Mouse (Mus musculus): ENCODE results near the gene Stx8. TPM values are rescaled to one million over a fixed set of nuclear protein-coding genes. Genes with fewer than 3 reads are reported as not detected.

Stx8 gene
- polyA plus RNA-seq, 1 experiment: 13.0 TPM

- no peak overlapping the region for H3K4me3 ChIP-seq (replicated peaks; ENCODE audit: control insufficient read depth, low read depth, low read length)
- H3K4me1 ChIP-seq (ENCODE audit: control insufficient read depth, insufficient read depth, low read length): no peaks in the 10 kb centered on the region
- WGBS: 84% methylated on average over 12 of the region's 12 CpGs
- no peak overlapping the region for H3K27ac ChIP-seq (ENCODE audit: control insufficient read depth, insufficient read depth, low read depth, low read length, poor library complexity)
- TF ChIP-seq POLR2A (IDR thresholded peaks at IDR 0.05; ENCODE audit: borderline replicate concordance, control insufficient read depth, low read depth, low read length) (no peak), CTCF (IDR thresholded peaks at IDR 0.05; ENCODE audit: control insufficient read depth, insufficient read depth, low read length) (no peak)
These were observed 84.7 kb downstream of the Stx8 start for GRCm38 (mm10) chr11:68050725-68051124.

GRCm38 (mm10) chr11:68051305-68051704 is 85.3 kb downstream of the Stx8 start:
- Histone ChIP-seq H3K27ac (ENCODE audit: control insufficient read depth, insufficient read depth, low read depth, low read length, poor library complexity) (no peak overlapping the region), H3K4me3 (replicated peaks; ENCODE audit: control insufficient read depth, low read depth, low read length) (no peak overlapping the region), H3K4me1 (ENCODE audit: control insufficient read depth, insufficient read depth, low read length) (no peaks in the 10 kb centered on the region)
- TF ChIP-seq POLR2A (IDR thresholded peaks at IDR 0.05; ENCODE audit: borderline replicate concordance, control insufficient read depth, low read depth, low read length): no peak
- TF ChIP-seq CTCF (IDR thresholded peaks at IDR 0.05; ENCODE audit: control insufficient read depth, insufficient read depth, low read length): no peak
- WGBS: 81% methylated on average over 4 of the region's 4 CpGs

GRCm38 (mm10) chr11:68058466-68059201 is 92.6 kb downstream of the Stx8 start:
- TF ChIP-seq CTCF (IDR thresholded peaks at IDR 0.05; ENCODE audit: control insufficient read depth, insufficient read depth, low read length) (no peak), POLR2A (IDR thresholded peaks at IDR 0.05; ENCODE audit: borderline replicate concordance, control insufficient read depth, low read depth, low read length) (no peak)
- Histone ChIP-seq H3K27ac (ENCODE audit: control insufficient read depth, insufficient read depth, low read depth, low read length, poor library complexity) (no peak overlapping the region), H3K4me3 (replicated peaks; ENCODE audit: control insufficient read depth, low read depth, low read length) (no peak overlapping the region), H3K4me1 (ENCODE audit: control insufficient read depth, insufficient read depth, low read length) (no peaks in the 10 kb centered on the region)
- 73% methylated on average over 5 of the region's 5 CpGs for WGBS

- Histone ChIP-seq H3K4me1 (ENCODE audit: control insufficient read depth, insufficient read depth, low read length) (no peaks in the 10 kb centered on the region), H3K4me3 (replicated peaks; ENCODE audit: control insufficient read depth, low read depth, low read length) (no peak overlapping the region), H3K27ac (ENCODE audit: control insufficient read depth, insufficient read depth, low read depth, low read length, poor library complexity) (no peak overlapping the region)
- no peak for TF ChIP-seq CTCF (IDR thresholded peaks at IDR 0.05; ENCODE audit: control insufficient read depth, insufficient read depth, low read length)
- no peak for TF ChIP-seq POLR2A (IDR thresholded peaks at IDR 0.05; ENCODE audit: borderline replicate concordance, control insufficient read depth, low read depth, low read length)
- 67% methylated on average over 4 of the region's 4 CpGs for WGBS
These were observed 94.7 kb downstream of the Stx8 start for GRCm38 (mm10) chr11:68060651-68061050.

GRCm38 (mm10) chr11:68062116-68062515 is 96.1 kb downstream of the Stx8 start:
- Histone ChIP-seq H3K4me3 (replicated peaks; ENCODE audit: control insufficient read depth, low read depth, low read length) (no peak overlapping the region), H3K27ac (ENCODE audit: control insufficient read depth, insufficient read depth, low read depth, low read length, poor library complexity) (no peak overlapping the region), H3K4me1 (ENCODE audit: control insufficient read depth, insufficient read depth, low read length) (no peaks in the 10 kb centered on the region)
- TF ChIP-seq CTCF (IDR thresholded peaks at IDR 0.05; ENCODE audit: control insufficient read depth, insufficient read depth, low read length) (no peak), POLR2A (IDR thresholded peaks at IDR 0.05; ENCODE audit: borderline replicate concordance, control insufficient read depth, low read depth, low read length) (no peak)
- WGBS: 87% methylated on average over 2 of the region's 2 CpGs

- no peak overlapping the region for H3K27ac ChIP-seq (ENCODE audit: control insufficient read depth, insufficient read depth, low read depth, low read length, poor library complexity)
- H3K4me3 ChIP-seq (replicated peaks; ENCODE audit: control insufficient read depth, low read depth, low read length): no peak overlapping the region
- TF ChIP-seq CTCF (IDR thresholded peaks at IDR 0.05; ENCODE audit: control insufficient read depth, insufficient read depth, low read length) (no peak), POLR2A (IDR thresholded peaks at IDR 0.05; ENCODE audit: borderline replicate concordance, control insufficient read depth, low read depth, low read length) (no peak)
- WGBS: 90% methylated on average over 10 of the region's 10 CpGs
- no peaks in the 10 kb centered on the region for H3K4me1 ChIP-seq (ENCODE audit: control insufficient read depth, insufficient read depth, low read length)
These were observed 101.8 kb downstream of the Stx8 start for GRCm38 (mm10) chr11:68067806-68068205.

GRCm38 (mm10) chr11:68070086-68070485 is 104.1 kb downstream of the Stx8 start:
- Histone ChIP-seq H3K4me3 (replicated peaks; ENCODE audit: control insufficient read depth, low read depth, low read length) (no peak overlapping the region), H3K27ac (ENCODE audit: control insufficient read depth, insufficient read depth, low read depth, low read length, poor library complexity) (no peak overlapping the region), H3K4me1 (ENCODE audit: control insufficient read depth, insufficient read depth, low read length) (no peaks in the 10 kb centered on the region)
- no peak for TF ChIP-seq CTCF (IDR thresholded peaks at IDR 0.05; ENCODE audit: control insufficient read depth, insufficient read depth, low read length)
- no peak for TF ChIP-seq POLR2A (IDR thresholded peaks at IDR 0.05; ENCODE audit: borderline replicate concordance, control insufficient read depth, low read depth, low read length)
- 72% methylated on average over 3 of the region's 3 CpGs for WGBS

GRCm38 (mm10) chr11:68071836-68072235 is 105.8 kb downstream of the Stx8 start:
- H3K4me3 ChIP-seq (replicated peaks; ENCODE audit: control insufficient read depth, low read depth, low read length): no peak overlapping the region
- no peak for TF ChIP-seq POLR2A (IDR thresholded peaks at IDR 0.05; ENCODE audit: borderline replicate concordance, control insufficient read depth, low read depth, low read length)
- no peaks in the 10 kb centered on the region for H3K4me1 ChIP-seq (ENCODE audit: control insufficient read depth, insufficient read depth, low read length)
- WGBS: 75% methylated on average over 5 of the region's 5 CpGs
- H3K27ac ChIP-seq (ENCODE audit: control insufficient read depth, insufficient read depth, low read depth, low read length, poor library complexity): no peak overlapping the region

Measured in bone marrow, adult 2 months (tissue).